Mouse (Mus musculus) intestine, embryonic 16.5 days (tissue): ENCODE data around the gene March8. TPM values are rescaled to one million over a fixed set of nuclear protein-coding genes. Genes with fewer than 3 reads are reported as not detected.
"Not testable (repeated sequence)": the region's sequence is repeated elsewhere in the genome, so short reads cannot be mapped to it uniquely, and the experiment has no call there.

Experiments
- ATAC-seq: fragments of 200-750 bp; cut with Nextera tagmentation; 2 replicates; pipeline ENCODE4 v1.8.0; 2017; ENCODE audit warnings: moderate TSS enrichment, moderate library complexity
- H3K27ac ChIP-seq: fragments of 300-500 bp; sonication (generic); 2 replicates; pipeline ENCODE4 v1.5.1; 2014; ENCODE audit warnings: mild to moderate bottlenecking, low read length
- H3K27me3 ChIP-seq: fragments of 300-500 bp; sonication (generic); replicated peaks from 2 replicates; pipeline ENCODE4 v1.6.1; 2014; ENCODE audit warnings: low read length, control low read depth, mixed read lengths; ENCODE audit not compliant: control insufficient read depth, insufficient read depth
- H3K36me3 ChIP-seq: fragments of 300-500 bp; sonication (generic); 2 replicates; pipeline ENCODE4 v1.6.1; 2014; ENCODE audit warnings: low read length, control low read depth; ENCODE audit not compliant: control insufficient read depth, insufficient read depth
- H3K4me1 ChIP-seq: fragments of 300-500 bp; sonication (generic); 2 replicates; pipeline ENCODE4 v1.6.1; 2014; ENCODE audit warnings: low read length, control low read depth, mixed read lengths; ENCODE audit not compliant: control insufficient read depth, insufficient read depth
- H3K4me2 ChIP-seq: fragments of 300-500 bp; sonication (generic); 2 replicates; pipeline ENCODE4 v1.6.1; 2014; ENCODE audit warnings: low read depth, low read length, control low read depth
- H3K4me3 ChIP-seq: fragments of 300-500 bp; sonication (generic); 2 replicates; pipeline ENCODE4 v1.5.1; 2014; ENCODE audit warnings: mild to moderate bottlenecking, low read length
- H3K9ac ChIP-seq: fragments of 300-500 bp; sonication (generic); 2 replicates; pipeline ENCODE4 v1.6.1; 2014; ENCODE audit warnings: low read depth, low read length
- H3K9me3 ChIP-seq: fragments of 300-500 bp; sonication (generic); 2 replicates; pipeline ENCODE4 v1.6.1; 2016; ENCODE audit warnings: low read length, control low read depth; ENCODE audit not compliant: control insufficient read depth
- WGBS: fragments of 180-500 bp; shearing (Covaris S2); extraction: QIAGEN DNeasy Blood & Tissue Kit; methylation state at CpG from one replicate; pipeline ENCODE4 v1.1.7; 2014; 5-methylcytosine and 5-hydroxymethylcytosine counted together
- polyA plus RNA-seq: library from polyadenylated mRNA; unstranded; fragments of >200 nt; fragmentation: Nextera tagmentation; extraction: Ambion mirVana; gene quantifications from 2 replicates; pipeline ENCODE4 v1.2.1, GENCODE M21; 2015

March8 gene
- polyA plus RNA-seq, 1 experiment from 2014 or later = 29.9 TPM

DNA sequence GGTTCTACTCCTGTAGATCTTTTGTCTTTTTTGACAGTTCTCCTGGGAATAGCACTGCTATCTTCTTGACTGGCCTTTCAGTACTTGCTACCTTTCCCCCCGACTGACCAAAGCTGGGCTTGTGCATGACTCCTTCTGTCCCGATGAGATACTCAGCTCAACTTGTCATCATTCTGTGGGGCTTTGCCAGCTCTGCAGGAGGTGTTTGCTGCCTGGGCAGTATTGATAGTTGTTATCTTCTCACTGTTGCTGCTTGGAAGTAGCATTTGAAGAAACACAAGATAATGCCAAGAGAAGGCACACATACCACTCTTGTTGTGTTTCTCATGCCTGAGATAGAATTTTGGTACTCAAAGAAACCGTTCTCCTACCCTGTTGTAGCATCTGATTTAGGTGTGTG, 12.2 kb downstream of the March8 start:
- peak; percentile 80 for ATAC-seq
- WGBS = 76% methylated on average over 3 of the region's 3 CpGs
- no peak overlapping the region for H3K4me2 ChIP-seq

GRCm38 (mm10) chr6:116350643-116351042, 12.8 kb downstream of the March8 start:
- whole genome bisulfite sequencing = 76% methylated on average over 6 of the region's 6 CpGs
- no peaks in the 10 kb centered on the region for H3K4me1 ChIP-seq
- no peak overlapping the region for H3K9ac ChIP-seq
- H3K27me3 ChIP-seq = no peaks in the 10 kb centered on the region
- H3K36me3 ChIP-seq = no peaks in the 10 kb centered on the region
- no peak overlapping the region for H3K4me2 ChIP-seq
- H3K9me3 ChIP-seq = no peaks in the 10 kb centered on the region
- no peak overlapping the region for H3K4me3 ChIP-seq
- H3K27ac ChIP-seq = no peak overlapping the region
- ATAC-seq = peak; percentile 64; the same call in 1 of the 2 replicates

More for the DNA sequence above, 12.2 kb downstream of the March8 start:
- Histone ChIP-seq H3K9me3 (no peaks in the 10 kb centered on the region), H3K4me3 (no peak overlapping the region), H3K27me3 (no peaks in the 10 kb centered on the region), H3K27ac (no peak overlapping the region), H3K36me3 (no peaks in the 10 kb centered on the region), H3K9ac (no peak overlapping the region), H3K4me1 (no peaks in the 10 kb centered on the region)

DNA sequence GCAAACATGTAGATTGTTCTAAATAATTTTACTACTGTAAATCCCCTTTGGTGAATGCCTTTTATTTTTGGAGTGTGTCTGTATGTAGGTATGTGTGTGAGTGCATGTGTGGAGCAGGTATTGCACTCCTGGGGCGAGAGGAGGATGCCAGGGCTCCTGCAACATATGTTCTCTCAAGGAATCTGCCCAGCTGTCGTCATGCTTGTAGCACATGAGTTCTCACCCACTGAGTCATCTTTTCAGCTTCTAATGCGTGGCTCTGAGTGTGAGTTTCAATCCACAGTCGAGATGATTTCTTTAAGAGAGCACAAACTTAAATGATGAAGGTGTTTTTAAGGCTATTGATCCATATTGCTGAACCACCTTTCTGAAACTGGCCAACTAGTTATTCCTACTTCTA, 13.7 kb downstream of the March8 start:
- no peak for ATAC-seq
- Histone ChIP-seq H3K27ac (no peak overlapping the region), H3K4me3 (no peak overlapping the region), H3K9ac (no peak overlapping the region), H3K27me3 (no peaks in the 10 kb centered on the region), H3K4me1 (no peaks in the 10 kb centered on the region), H3K4me2 (no peak overlapping the region), H3K9me3 (no peaks in the 10 kb centered on the region), H3K36me3 (no peaks in the 10 kb centered on the region)
- WGBS = 78% methylated on average over 4 of the region's 4 CpGs

- 93% methylated on average over 1 of the region's 1 CpGs for WGBS
- ATAC-seq = no peak
- no peaks in the 10 kb centered on the region for H3K4me1 ChIP-seq
These were observed 15.6 kb downstream of the March8 start for GRCm38 (mm10) chr6:116353428-116353827.

GRCm38 (mm10) chr6:116356311-116356947, 18.6 kb downstream of the March8 start:
- H3K9ac ChIP-seq, H3K27ac ChIP-seq, H3K4me1 ChIP-seq, ATAC-seq, H3K9me3 ChIP-seq, H3K4me2 ChIP-seq, H3K27me3 ChIP-seq, H3K4me3 ChIP-seq, H3K36me3 ChIP-seq: not testable (repeated sequence)
- WGBS = 76% methylated on average over 8 of the region's 8 CpGs

More at GRCm38 (mm10) chr6:116353428-116353827, 15.6 kb downstream of the March8 start:
- H3K27ac ChIP-seq = no peak overlapping the region
- no peak overlapping the region for H3K9ac ChIP-seq
- H3K27me3 ChIP-seq = no peaks in the 10 kb centered on the region
- no peak overlapping the region for H3K4me3 ChIP-seq
- H3K36me3 ChIP-seq = no peaks in the 10 kb centered on the region
- H3K4me2 ChIP-seq = no peak overlapping the region
- no peaks in the 10 kb centered on the region for H3K9me3 ChIP-seq

- 83% methylated on average over 4 of the region's 4 CpGs for WGBS
- ATAC-seq = no peak
- no peak overlapping the region for H3K4me2 ChIP-seq
- H3K4me3 ChIP-seq = no peak overlapping the region
- no peaks in the 10 kb centered on the region for H3K27me3 ChIP-seq
- H3K4me1 ChIP-seq = peaks cover 2% of the 10 kb centered on the region; the same call in 1 of the 2 replicates
- H3K36me3 ChIP-seq = no peaks in the 10 kb centered on the region
- H3K9ac ChIP-seq = no peak overlapping the region
- no peak overlapping the region for H3K27ac ChIP-seq
- no peaks in the 10 kb centered on the region for H3K9me3 ChIP-seq
These were observed 19.1 kb downstream of the March8 start for GRCm38 (mm10) chr6:116356948-116357325.

DNA sequence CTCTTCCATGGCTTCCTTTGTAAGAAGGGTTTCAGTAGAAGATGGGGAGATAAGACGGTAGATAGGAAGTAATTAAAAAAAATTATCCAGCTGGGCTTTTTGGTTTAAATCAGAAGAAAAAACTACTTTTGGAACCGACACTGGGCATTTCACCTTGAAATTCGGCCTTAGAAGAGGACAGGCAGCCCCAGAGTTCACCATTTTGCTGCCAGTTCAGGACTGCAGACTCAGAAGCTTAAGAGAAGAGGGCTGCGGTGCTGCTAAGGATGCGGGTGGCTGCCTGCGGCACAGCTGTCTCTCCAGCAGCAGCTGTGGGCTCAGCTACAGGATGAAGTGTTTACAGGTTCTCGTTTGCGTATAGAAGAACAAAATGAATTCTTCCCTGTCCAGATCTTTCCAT, 20.2 kb downstream of the March8 start:
- no peak overlapping the region for H3K4me2 ChIP-seq
- no peaks in the 10 kb centered on the region for H3K9me3 ChIP-seq
- no peak overlapping the region for H3K4me3 ChIP-seq
- ATAC-seq = no peak
- no peaks in the 10 kb centered on the region for H3K36me3 ChIP-seq
- 62% methylated on average over 8 of the region's 8 CpGs for WGBS
- no peak overlapping the region for H3K9ac ChIP-seq
- H3K27me3 ChIP-seq = no peaks in the 10 kb centered on the region
- H3K27ac ChIP-seq = no peak overlapping the region
- H3K4me1 ChIP-seq = peaks cover 2% of the 10 kb centered on the region; the same call in 1 of the 2 replicates

- 78% methylated on average over 3 of the region's 3 CpGs for WGBS
These were observed 21.4 kb downstream of the March8 start for GRCm38 (mm10) chr6:116359256-116359655.

DNA sequence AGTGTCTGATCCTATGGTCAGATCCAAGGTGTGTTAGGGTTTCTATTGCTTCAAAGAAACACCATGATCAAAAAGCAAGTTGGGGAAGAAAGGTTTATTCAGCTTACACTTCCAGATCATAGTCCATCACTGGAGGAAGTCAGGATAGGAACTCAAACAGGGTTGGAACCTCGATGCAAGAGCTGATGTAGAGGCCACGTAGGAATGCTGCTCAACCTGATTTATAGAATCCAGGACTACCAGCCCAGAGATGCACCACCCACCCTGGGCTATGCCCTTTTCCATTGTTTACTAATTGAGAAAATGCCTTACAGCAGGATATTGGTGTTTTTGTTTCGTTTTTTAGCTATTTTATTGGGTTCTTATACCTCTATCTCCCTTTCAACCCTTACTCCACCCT, 23.6 kb downstream of the March8 start:
- H3K4me1 ChIP-seq = peaks cover 2% of the 10 kb centered on the region; the same call in 1 of the 2 replicates
- H3K9me3 ChIP-seq = no peaks in the 10 kb centered on the region
- no peaks in the 10 kb centered on the region for H3K36me3 ChIP-seq
- no peaks in the 10 kb centered on the region for H3K27me3 ChIP-seq
- no peak overlapping the region for H3K27ac ChIP-seq
- H3K4me2 ChIP-seq = no peak overlapping the region
- 71% methylated on average over 3 of the region's 3 CpGs for WGBS
- H3K4me3 ChIP-seq = no peak overlapping the region
- ATAC-seq = no peak
- H3K9ac ChIP-seq = no peak overlapping the region

More at GRCm38 (mm10) chr6:116359256-116359655, 21.4 kb downstream of the March8 start:
- no peaks in the 10 kb centered on the region for H3K9me3 ChIP-seq
- no peak overlapping the region for H3K4me2 ChIP-seq
- no peak overlapping the region for H3K27ac ChIP-seq
- no peak overlapping the region for H3K9ac ChIP-seq
- no peaks in the 10 kb centered on the region for H3K27me3 ChIP-seq
- no peak overlapping the region for H3K4me3 ChIP-seq
- no peaks in the 10 kb centered on the region for H3K36me3 ChIP-seq
- H3K4me1 ChIP-seq = peaks cover 2% of the 10 kb centered on the region; the same call in 1 of the 2 replicates
- ATAC-seq = no peak

DNA sequence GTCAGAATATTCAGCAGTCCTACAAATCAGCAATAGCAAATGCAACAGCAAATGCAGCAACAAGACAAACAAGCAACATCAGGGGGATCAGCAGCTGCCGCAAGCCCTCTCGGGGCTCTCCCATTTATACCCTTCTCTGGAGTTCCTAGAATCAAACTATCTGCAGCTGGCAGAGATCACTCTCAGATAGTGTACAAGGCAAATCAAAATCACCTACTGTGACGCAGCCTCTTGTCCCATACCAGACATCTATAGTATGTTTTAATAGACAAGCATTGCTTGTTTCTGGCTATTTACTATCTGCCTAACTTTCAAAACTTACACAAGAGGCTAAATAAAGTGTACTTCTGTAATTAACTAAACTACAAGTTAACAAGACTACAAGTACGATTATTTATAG, 24.2 kb downstream of the March8 start:
- H3K36me3 ChIP-seq = no peaks in the 10 kb centered on the region
- 85% methylated on average over 4 of the region's 4 CpGs for WGBS
- ATAC-seq = no peak

More for the DNA sequence above, 24.2 kb downstream of the March8 start:
- H3K9ac ChIP-seq = no peak overlapping the region
- peaks cover 2% of the 10 kb centered on the region; the same call in 1 of the 2 replicates for H3K4me1 ChIP-seq
- no peak overlapping the region for H3K4me2 ChIP-seq
- no peak overlapping the region for H3K27ac ChIP-seq
- H3K4me3 ChIP-seq = no peak overlapping the region
- H3K27me3 ChIP-seq = no peaks in the 10 kb centered on the region
- no peaks in the 10 kb centered on the region for H3K9me3 ChIP-seq
